Mouse (Mus musculus) heart, postnatal 10 days (tissue): Measurements from ENCODE around the gene Por. TPM values are rescaled to one million over a fixed set of nuclear protein-coding genes. Genes with fewer than 3 reads are reported as not detected.
A peak's percentile ranks its signal among the peaks of the same experiment; 100 is the strongest.

ENCODE experiments used
- DNase-seq, 2 experiments: peaks; one replicate each; pipeline ENCODE4 v3.0.0; 2021
- intact Hi-C: fragments of 180-260 bp; cut with DNase I; formaldehyde crosslinking; loops from one replicate; pipeline ENCODE4 v1.15.1; 2025
- total RNA-seq, 2 experiments: library from RNA; stranded (reverse); gene quantifications; 2 replicates each; pipeline ENCODE4 v1.2.3; 2021

Por gene
- total RNA-seq, 2 experiments from 2014 or later = 62.8 to 72.0 TPM

DNA sequence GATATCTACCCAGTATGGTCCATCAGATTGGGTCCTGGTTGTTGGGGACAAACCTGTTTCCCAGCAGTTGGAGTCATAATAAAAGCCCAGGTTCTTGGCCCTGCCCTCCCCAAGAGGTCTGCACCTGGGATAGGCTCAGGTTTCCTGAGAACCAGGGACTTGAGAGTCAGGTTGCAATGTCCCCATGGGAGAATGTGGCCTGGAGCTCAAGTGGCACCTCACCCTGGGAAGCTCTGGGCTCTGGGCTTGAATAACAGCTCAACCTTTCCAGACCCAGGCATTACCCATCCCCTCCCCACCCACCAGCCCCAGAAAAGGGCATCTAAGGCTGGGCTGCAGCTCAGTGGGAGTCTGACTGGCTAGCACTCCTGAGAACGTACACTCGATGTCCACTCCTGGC, 16.6 kb upstream of the Por start:
- DNase-seq = no peak
- intact Hi-C loops = no loop called here

DNA sequence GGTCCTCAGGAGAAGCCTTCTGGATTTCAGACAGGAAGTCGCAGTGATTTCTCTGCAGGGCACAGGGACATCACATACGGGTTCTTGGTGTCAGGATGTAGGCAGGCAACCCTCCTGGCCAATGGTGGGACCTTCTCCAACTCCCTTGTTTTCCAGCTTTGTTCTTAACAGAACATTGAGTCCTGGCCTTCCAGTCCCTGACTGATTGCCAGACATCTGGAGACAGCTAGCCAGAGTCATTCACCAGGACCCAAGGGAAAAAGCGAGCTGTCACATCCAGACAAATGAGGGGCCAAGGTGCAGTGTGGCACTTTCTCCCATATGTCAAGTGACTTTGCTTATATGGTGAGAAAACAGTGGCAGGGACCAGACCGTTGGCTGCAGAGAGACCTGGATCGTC, 13.8 kb upstream of the Por start:
- intact Hi-C loops = no loop called here
- DNase-seq = no peak

DNA sequence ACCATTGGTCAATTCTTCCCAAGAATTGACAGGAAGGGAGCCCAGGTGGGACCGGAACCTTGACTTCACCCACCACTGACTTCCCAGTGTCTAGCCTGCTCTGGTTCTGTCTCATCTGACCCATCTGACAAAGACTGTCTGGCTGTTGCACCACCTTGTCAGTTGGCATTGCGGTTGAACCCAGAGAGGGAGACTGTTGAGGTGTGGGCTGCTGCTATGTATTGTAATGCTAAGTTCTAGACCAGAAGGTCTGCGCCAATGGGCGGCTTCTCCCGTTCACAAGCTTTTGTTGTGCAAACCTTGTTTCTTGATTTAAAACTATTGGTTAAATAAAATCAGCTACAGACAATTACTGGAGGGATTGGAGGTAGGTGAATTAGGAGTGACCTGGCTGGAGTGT, 12.7 kb upstream of the Por start:
- intact Hi-C loops = no loop called here
- DNase-seq = no peak

DNA sequence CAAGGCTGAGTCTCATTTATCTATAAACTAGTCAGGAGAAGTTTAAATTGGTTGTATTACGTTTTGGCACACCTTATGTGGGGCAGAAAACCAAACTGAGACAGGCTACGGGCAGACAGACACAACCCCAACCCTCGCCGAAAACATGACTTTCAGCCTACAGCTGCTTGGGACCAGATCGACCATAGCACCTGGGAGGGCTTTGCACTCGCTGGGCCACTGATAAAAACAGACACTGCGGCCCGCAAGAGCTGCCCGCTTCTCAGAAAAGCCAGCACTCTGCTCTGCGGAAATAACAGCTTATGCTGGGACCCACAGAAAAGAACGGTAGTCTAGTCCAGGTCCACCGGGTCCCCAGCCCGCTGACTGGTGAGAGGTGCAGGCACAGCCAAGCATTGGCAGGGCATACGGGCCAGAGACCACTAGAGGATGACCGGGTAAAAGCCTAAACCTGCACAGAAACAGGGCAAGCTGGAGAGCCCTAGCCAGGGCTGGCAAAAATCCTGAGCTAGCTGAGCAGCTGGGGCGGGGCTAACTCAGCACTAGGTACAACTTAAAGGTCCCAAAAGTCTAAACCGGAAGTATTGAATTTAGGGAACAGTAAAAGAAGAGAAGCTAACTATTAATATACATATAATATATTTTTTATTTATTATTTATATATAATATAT, 12.0 kb upstream of the Por start:
- DNase-seq = no peak
- intact Hi-C loops = no loop called here

DNA sequence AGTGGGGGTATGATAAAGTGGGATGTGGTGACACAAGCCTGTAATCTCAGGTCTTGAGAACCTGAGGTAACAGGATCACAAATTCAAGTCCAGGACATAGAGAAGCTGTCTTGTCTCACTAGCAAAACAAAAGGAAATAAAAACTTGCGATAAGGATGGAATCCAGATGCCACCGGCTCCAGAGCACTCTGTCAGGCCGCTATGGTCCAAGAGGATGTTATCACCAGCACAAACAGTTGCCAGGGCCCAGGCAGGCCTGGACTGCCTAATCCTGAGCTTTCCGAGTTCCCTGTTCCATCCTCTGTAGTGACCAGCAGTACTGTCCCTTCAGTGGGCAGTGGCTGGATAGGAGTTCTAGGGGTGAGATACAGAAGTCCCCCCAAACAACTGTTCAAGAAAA, 9.9 kb upstream of the Por start:
- DNase-seq = peak in 1 of 2 experiments; percentile 23
- intact Hi-C loops = no loop called here

DNA sequence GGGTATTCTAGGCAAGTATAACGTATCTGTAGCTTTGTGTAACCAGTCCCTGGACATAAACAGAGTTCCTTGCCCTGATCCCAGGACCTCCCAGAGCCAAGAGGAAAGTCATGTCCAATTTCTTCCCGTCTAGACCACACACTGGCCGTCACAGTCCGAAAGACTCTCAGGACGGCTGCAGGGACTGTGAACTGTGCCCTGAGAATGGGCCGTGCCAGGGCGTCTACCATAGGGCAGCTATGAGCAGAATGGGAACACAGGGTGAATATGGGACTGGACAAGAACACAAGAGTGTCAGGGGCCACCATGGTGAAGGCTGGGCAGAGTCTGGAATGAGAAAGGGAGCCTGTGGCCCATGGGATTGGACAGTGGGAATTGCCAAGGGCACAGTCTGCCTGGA, 9.3 kb upstream of the Por start:
- no peak for DNase-seq
- intact Hi-C loops = no loop called here

DNA sequence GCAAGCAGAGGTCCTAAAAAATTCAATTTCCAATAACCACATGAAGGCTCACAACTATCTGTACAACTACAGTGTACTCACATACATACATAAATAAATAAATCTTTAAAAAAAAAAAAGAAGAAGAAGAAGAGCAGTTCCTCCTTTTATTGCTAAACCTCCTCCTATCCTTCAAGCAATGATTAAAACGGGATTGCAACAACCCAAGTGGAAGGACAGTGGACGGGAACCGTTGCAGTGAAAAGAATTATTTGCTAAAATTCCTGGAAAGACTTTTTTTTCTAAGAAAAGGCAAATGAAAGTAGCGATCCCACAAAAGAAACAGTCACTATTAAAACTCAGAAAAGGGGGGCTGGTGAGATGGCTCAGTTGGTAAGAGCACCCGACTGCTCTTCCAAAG, 2.9 kb upstream of the Por start:
- intact Hi-C loops = no loop called here
- DNase-seq = no peak

DNA sequence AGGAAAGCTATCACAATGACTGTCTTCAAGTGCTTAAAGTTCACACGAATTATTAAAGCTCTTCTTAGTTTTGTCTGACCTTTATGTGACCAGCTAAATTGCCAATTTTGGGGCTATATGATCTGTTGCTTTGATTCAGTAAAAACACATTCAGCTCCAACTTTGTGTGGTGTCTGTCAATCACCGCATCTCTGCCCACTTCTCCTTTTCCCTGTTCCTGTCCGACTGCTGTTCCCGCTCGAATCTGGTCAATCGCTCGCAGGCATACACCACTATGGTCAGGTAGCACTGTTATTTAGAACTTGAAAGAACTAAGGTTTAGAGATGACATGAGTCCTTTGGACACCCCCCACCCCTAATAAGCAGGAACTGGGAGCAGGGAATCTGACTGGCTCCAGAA, 1.8 kb upstream of the Por start:
- intact Hi-C loops = no loop called here
- no peak for DNase-seq

DNA sequence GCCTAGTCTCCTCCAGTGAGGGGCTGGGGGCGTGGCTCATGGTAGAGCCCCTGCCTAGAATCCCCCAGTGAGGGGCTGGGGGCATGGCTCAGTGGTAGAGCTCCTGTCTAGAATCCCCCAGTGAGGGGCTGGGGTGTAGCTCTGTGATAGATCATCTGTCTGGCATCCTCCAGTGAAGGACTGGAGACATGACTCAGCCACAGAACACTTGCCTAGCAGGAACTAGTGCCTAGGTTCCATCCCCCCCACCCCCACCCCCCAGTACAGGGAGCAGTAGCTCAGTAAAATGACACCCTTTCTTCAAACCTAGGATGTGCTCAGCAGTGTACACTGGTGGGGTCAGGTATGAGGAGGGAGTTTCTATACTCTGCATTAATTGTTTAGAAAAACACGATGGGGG, 1.0 kb downstream of the Por start:
- intact Hi-C loops = no loop called here
- DNase-seq = no peak

DNA sequence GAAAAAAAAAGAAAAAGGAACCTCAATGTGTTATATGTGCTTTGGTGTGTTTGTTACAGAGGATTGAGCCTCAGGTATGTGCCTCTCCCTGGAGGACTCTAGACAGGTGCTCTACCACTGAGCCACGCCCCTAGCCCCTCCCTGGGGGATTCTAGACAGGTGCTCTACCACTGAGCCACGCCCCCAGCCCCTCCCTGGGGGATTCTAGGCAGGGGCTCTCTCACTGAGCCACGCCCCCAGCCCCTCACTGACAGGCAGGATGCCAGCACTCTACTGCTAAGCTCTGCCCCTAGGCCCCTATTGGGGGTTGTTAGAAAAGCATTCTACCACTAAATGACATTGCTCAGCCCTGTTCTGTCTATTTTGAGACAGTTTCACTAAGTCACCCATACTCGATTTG, 2.7 kb downstream of the Por start:
- intact Hi-C loops = no loop called here
- DNase-seq = no peak

DNA sequence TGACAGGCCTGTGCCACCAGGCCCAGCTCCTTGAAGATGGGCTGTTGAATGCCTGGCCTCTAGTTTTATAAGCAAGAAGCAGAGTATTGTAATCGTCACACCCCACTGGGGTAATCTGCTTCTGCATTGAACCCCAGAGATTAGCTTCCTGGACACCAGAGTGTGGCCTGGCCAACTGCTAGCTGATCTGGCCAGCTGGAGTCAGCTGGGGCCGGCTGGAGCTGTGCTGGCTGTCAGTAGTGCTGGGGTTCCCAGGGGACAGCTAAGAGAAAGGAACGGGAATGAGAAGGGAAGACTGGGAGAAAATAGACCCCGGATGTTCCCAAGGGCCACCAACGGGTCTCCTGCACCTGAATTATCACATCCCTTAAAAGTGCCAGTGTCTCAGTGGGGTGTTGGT, 3.1 kb downstream of the Por start:
- DNase-seq = peak; percentile 67 to 72
- intact Hi-C loops = no loop called here

DNA sequence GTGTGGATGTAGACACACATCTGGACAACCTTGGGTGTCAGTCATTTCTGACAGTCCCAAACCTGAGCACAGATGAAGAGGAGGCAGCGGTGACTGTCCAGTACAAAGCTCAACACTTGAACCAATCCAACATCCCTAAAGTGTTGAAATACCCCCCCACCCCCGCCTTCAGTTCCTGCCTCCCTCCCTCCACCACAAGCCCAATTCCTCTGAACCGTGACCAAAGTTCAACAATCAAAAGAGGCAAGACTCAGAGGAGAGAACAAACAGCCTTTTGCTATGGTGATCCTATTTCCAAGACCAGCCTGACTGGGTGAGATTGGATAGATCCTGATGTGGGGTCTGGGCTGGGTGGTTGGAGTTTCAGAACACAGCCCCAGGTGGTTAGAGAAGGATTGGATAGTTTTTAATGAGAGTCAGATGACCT, 4.5 kb downstream of the Por start:
- intact Hi-C loops = no loop called here
- DNase-seq = no peak

DNA sequence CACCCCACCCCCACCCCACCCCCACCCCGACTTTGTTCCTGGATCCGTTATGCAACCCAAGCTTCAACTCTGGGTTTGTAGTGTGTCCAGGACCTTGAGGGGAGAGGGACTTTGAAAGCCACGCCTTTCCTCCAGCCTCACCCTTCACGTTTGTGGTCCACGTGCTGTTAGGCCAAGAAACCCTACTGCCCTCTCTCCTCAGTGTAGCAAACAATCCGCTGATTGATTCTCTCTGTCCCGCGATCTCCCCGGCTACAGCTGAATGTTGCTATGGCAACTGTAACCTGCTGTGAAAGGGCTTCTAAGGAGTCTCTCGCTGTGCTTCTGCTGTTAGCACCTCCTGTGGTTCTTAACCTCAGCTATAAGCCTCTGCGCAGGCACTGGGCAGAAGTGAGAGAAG, 5.0 kb downstream of the Por start:
- peak; percentile 27 to 43 for DNase-seq
- intact Hi-C loops = no loop called here

DNA sequence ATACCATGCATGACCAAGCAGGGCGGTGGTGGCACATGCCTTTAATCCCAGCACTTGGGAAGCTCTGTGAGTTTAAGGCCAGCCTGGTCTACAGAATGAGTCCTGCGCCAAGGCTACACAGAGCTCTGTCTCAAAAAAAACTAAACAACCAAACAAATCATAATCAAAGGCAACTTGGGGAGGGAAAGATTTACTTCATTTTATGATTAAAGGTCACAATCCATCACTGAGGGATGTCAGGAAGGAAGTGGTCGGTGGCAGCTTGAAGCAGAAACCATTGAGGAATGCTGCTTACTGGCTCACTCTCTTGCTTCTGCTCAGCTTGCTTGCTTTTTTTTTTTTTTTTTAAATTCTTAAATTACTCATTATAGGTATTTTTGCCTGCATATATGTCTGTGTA, 6.9 kb downstream of the Por start:
- DNase-seq = no peak
- intact Hi-C loops = no loop called here

DNA sequence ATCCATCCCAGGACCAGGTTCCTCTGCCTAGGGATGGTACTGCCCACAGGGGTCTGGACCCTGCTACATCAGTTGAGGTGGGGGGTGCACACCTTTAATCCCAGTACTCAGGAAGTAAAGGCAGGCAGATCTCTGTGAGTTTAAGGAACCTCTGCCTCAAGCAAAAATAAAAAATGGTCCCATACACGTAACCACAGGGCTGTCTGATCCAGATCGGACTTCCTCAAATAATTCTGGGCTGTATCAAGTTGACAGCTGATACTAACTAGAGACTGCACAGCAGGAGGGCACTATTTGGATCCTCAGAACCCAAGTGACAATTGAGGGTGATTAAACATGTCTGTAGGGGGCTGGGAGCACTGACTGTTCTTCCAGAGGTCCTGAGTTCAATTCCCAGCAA, 7.4 kb downstream of the Por start:
- DNase-seq = no peak
- intact Hi-C loops = no loop called here

DNA sequence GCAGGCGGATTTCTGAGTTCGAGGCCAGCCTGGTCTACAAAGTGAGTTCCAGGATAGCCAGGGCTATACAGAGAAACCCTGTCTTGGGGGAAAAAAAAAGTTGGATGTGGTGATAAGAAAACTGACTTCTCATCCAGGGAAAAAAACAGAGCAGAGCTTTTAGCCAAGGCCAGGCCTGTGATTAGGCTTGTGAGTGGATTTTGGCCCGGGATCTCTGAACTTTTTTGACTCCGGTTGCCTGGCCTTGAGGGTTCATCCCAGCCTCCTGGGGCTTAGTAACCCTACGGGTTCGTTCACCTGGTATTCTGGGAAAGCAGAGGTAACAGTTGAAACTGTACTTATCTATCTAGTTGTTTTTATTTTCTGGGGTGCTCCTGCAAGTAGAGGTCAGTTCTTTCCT, 8.6 kb downstream of the Por start:
- intact Hi-C loops = no loop called here

DNA sequence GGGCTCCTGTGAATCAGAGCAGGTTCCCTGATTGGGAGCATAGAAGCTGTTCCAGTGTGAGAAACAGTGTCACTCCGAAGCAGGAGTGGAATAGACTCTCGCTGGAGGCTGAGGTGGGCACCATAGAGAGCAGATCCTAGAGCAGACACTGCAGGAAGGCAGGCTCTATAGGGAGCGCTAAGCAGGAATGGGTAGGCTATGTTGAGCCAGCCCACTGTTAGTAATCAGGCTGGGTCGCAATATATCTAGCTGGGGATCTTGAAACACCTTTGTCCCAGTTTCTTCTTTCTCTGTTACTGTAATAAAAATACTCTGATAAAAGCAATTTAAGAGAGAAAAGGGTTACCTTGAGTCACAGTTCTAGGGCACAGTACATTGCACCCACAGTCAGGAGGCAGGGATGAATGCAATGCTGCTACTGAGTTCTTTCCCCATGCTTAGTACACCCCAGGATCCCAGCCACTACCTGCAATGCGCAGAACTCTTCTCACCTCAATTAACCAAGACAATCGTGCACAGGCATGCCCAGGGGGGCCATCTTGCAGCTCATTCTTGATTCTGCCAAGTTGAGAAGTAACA, 11.2 kb downstream of the Por start:
- intact Hi-C loops = loop anchor here (5.0 kb wide), 1 partner anchor 34 kb away; no protein-coding TSS in a partner anchor
- no peak for DNase-seq

More for the DNA sequence above, 8.6 kb downstream of the Por start:
- DNase-seq = no peak

DNA sequence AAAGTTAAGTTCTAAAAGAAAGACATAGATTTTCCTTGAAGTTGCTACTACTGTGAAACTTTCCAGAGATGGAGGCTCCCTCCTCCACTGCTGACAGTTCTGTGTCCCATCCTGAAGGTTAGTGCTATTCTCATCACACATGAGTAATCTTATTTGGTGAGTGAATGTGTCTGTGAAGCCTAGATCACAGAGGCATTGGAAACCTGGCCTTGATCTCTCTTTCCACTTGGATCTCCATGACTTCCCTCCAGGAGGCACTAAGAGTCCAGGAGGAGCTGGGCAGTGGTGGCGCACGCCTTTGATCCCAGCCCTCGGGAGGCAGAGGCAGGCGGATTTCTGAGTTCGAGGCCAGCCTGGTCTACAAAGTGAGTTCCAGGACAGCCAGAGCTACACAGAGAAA, 12.2 kb downstream of the Por start:
- intact Hi-C loops = loop anchor here (5.0 kb wide), 1 partner anchor 35 kb away; no protein-coding TSS in a partner anchor
- DNase-seq = no peak

DNA sequence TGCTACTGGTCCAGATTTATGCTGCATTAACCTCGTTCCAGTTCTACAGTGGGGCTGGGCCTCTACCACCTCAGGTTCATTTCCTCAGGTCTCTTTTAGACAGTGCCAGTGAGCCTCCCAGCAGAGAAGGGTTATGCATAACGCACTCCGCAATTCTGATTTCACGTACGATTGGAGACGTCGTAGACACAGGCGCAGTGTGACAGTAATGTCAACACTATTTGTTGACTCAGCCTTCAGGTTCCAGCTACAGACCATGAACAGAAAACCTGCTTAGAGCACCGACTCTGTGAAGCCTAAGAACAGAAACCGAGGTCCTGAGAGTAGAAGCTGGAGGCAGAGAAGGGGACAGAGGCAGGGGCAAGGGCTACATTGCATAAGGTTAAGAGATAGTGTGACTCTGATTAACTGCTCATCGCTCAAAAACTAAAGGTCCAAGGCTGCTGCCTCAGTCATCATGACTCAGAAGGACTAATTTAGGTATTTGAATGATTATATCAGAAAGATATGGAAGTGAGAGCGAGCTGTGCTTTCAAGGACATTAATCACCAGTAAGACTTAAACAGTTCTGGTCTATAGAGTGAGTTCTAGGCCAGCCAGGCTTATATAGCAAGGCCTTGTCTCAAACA, 13.2 kb downstream of the Por start:
- no peak for DNase-seq
- intact Hi-C loops = loop anchor here (5.0 kb wide), 1 partner anchor 36 kb away; no protein-coding TSS in a partner anchor

DNA sequence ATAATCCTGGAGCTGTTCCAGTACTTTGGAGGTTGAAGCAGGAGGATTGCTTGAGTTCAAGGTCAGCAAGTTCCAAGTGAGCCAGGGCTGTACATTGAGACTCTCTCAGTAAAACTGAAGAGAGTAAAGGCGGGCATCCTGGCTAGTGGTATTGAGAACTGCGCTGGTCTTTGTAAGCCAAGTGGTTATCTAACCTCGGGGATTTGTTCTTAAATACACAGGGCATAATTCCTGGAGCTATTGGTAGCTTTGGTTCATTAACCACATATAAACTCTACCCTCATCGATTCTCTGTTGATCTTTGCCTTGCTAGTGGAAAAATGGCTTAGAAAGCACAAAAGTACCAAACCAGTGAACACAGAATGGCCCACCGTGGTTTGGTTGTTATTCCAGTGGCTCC, 20.6 kb downstream of the Por start:
- intact Hi-C loops = no loop called here
- DNase-seq = no peak

DNA sequence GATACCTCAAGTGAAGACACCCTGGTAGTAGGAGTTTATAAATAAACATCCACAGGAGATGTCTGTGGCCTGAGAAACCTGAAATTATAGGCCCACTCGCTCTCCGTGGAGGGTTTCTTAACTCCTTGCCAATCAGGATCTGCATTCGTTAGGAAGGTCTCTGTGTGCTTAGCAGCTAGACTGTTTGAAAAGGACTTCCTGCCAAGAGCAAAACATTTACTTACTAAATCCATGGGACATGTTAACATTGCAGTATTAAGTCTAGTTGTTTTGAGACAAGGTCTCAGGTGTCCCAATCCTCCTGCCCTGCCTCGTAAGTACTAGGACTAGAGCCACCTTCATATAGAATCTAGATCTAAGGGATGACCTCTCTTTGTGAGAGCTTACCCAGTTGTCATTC, 21.4 kb downstream of the Por start:
- intact Hi-C loops = no loop called here

DNA sequence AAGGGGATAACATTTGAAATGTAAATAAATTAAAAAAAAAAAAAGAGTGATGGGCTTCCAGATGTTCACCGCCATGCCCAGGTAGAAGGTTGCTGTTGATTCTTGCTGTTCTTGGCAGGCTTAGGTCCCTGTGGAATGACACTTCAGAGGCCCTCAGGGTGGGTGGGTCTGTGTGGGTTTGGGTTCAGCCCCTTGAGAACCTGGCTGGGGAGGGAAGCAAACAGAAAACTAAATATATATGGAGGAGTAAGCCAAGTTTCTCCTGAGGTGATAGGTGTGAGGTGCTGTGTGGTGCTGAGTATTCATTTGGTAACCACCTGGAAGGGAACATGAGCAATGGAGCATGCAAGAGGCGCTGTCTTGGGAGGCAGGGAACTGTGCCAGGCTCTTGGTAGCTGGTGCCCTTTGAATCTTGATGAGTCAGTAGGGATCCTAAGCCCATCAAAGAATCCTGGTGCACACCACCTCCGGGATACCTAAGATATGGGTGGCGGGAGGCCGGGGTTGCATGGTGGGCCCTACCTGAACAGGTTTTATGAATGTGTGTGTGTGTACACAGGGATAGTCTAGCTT, 23.5 kb downstream of the Por start:
- DNase-seq = no peak
- intact Hi-C loops = no loop called here

More for the DNA sequence above, 21.4 kb downstream of the Por start:
- no peak for DNase-seq
